Mouse (Mus musculus) midbrain, embryonic 15.5 days (tissue): ENCODE results near the gene Ei24. TPM values are rescaled to one million over a fixed set of nuclear protein-coding genes. Genes with fewer than 3 reads are reported as not detected.

Experiments
- ATAC-seq: fragments of 200-750 bp; cut with Nextera tagmentation; replicated peaks from 2 replicates; pipeline ENCODE4 v1.8.0; 2017; ENCODE audit warnings: moderate TSS enrichment
- H3K27ac ChIP-seq: fragments of 300-500 bp; sonication (generic); 2 replicates; pipeline ENCODE4 v1.5.1; 2015; ENCODE audit warnings: mild to moderate bottlenecking, inconsistent platforms
- H3K27me3 ChIP-seq: fragments of 300-500 bp; sonication (generic); replicated peaks from 2 replicates; pipeline ENCODE4 v1.6.1; 2015; ENCODE audit warnings: inconsistent platforms
- H3K36me3 ChIP-seq: fragments of 300-500 bp; sonication (generic); replicated peaks from 2 replicates; pipeline ENCODE4 v1.6.1; 2015; ENCODE audit warnings: inconsistent platforms
- H3K4me1 ChIP-seq: fragments of 300-500 bp; sonication (generic); 2 replicates; pipeline ENCODE4 v1.6.1; 2015; ENCODE audit warnings: inconsistent platforms
- H3K4me2 ChIP-seq: fragments of 300-500 bp; sonication (generic); 2 replicates; pipeline ENCODE4 v1.6.1; 2015; ENCODE audit warnings: inconsistent platforms, mild to moderate bottlenecking, moderate library complexity
- H3K4me3 ChIP-seq: fragments of 300-500 bp; sonication (generic); 2 replicates; pipeline ENCODE4 v1.5.1; 2015; ENCODE audit warnings: mild to moderate bottlenecking, inconsistent platforms
- H3K9ac ChIP-seq: fragments of 300-500 bp; sonication (generic); 2 replicates; pipeline ENCODE4 v1.6.1; 2015; ENCODE audit warnings: mild to moderate bottlenecking, inconsistent platforms
- H3K9me3 ChIP-seq: fragments of 300-500 bp; sonication (generic); 2 replicates; pipeline ENCODE4 v1.6.1; 2016; ENCODE audit warnings: inconsistent platforms
- WGBS: fragments of 180-500 bp; shearing (Covaris S2); methylation state at CpG from one replicate; pipeline ENCODE4 v1.1.7; 2015; ENCODE audit warnings: mixed read lengths; 5-methylcytosine and 5-hydroxymethylcytosine counted together
- polyA plus RNA-seq: library from polyadenylated mRNA; unstranded; fragments of >200 nt; fragmentation: Nextera tagmentation; extraction: Ambion mirVana; gene quantifications from 2 replicates; pipeline ENCODE4 v1.2.1, GENCODE M21; 2015

Gene Ei24
- polyA plus RNA-seq, 1 experiment from 2014 or later: 115 TPM

GRCm38 (mm10) chr9:36814486-36814885, 17.3 kb upstream of the Ei24 start:
- Histone ChIP-seq H3K4me2 (no peak overlapping the region), H3K9ac (no peak overlapping the region)
- WGBS: 72% methylated on average over 2 of the region's 3 CpGs

GRCm38 (mm10) chr9:36808126-36808785, 11.1 kb upstream of the Ei24 start:
- no peak for ATAC-seq
- no peaks in the 10 kb centered on the region for H3K4me1 ChIP-seq
- H3K4me2 ChIP-seq: no peak overlapping the region
- no peak overlapping the region for H3K27ac ChIP-seq
- WGBS: 85% methylated on average over 5 of the region's 5 CpGs
- no peak overlapping the region for H3K9ac ChIP-seq
- no peaks in the 10 kb centered on the region for H3K36me3 ChIP-seq
- no peak overlapping the region for H3K4me3 ChIP-seq
- no peaks in the 10 kb centered on the region for H3K27me3 ChIP-seq
- H3K9me3 ChIP-seq: no peaks in the 10 kb centered on the region

More at GRCm38 (mm10) chr9:36814486-36814885, 17.3 kb upstream of the Ei24 start:
- Histone ChIP-seq H3K27ac (no peak overlapping the region), H3K9me3 (no peaks in the 10 kb centered on the region), H3K4me1 (no peaks in the 10 kb centered on the region), H3K4me3 (no peak overlapping the region), H3K27me3 (no peaks in the 10 kb centered on the region), H3K36me3 (no peaks in the 10 kb centered on the region)
- ATAC-seq: no peak

GRCm38 (mm10) chr9:36805256-36805975, 8.2 kb upstream of the Ei24 start:
- no peak overlapping the region for H3K4me2 ChIP-seq
- no peak for ATAC-seq
- no peaks in the 10 kb centered on the region for H3K4me1 ChIP-seq
- WGBS: 93% methylated on average over 3 of the region's 3 CpGs
- H3K27me3 ChIP-seq: no peaks in the 10 kb centered on the region
- H3K27ac ChIP-seq: no peak overlapping the region
- no peak overlapping the region for H3K9ac ChIP-seq
- no peaks in the 10 kb centered on the region for H3K9me3 ChIP-seq
- no peak overlapping the region for H3K4me3 ChIP-seq
- no peaks in the 10 kb centered on the region for H3K36me3 ChIP-seq

GRCm38 (mm10) chr9:36803926-36804325, 6.7 kb upstream of the Ei24 start:
- H3K36me3 ChIP-seq: no peaks in the 10 kb centered on the region
- no peak overlapping the region for H3K27ac ChIP-seq
- H3K9ac ChIP-seq: no peak overlapping the region
- ATAC-seq: no peak
- no peak overlapping the region for H3K4me2 ChIP-seq
- no peaks in the 10 kb centered on the region for H3K9me3 ChIP-seq
- 87% methylated on average over 3 of the region's 3 CpGs for WGBS
- H3K4me3 ChIP-seq: no peak overlapping the region
- H3K27me3 ChIP-seq: no peaks in the 10 kb centered on the region
- H3K4me1 ChIP-seq: no peaks in the 10 kb centered on the region

GRCm38 (mm10) chr9:36803386-36803785, 6.2 kb upstream of the Ei24 start:
- Histone ChIP-seq H3K4me2 (no peak overlapping the region), H3K36me3 (no peaks in the 10 kb centered on the region), H3K9ac (no peak overlapping the region), H3K4me3 (no peak overlapping the region), H3K27ac (no peak overlapping the region), H3K9me3 (no peaks in the 10 kb centered on the region), H3K4me1 (no peaks in the 10 kb centered on the region), H3K27me3 (no peaks in the 10 kb centered on the region)
- ATAC-seq: no peak
- WGBS: 77% methylated on average over 6 of the region's 6 CpGs

GRCm38 (mm10) chr9:36802951-36803350, 5.8 kb upstream of the Ei24 start:
- Histone ChIP-seq H3K27ac (no peak overlapping the region), H3K4me1 (no peaks in the 10 kb centered on the region), H3K27me3 (no peaks in the 10 kb centered on the region), H3K9me3 (no peaks in the 10 kb centered on the region), H3K9ac (no peak overlapping the region), H3K4me3 (no peak overlapping the region), H3K4me2 (no peak overlapping the region), H3K36me3 (no peaks in the 10 kb centered on the region)
- 89% methylated on average over 3 of the region's 3 CpGs for WGBS
- ATAC-seq: no peak

- no peak overlapping the region for H3K4me2 ChIP-seq
- no peaks in the 10 kb centered on the region for H3K9me3 ChIP-seq
- no peaks in the 10 kb centered on the region for H3K36me3 ChIP-seq
- WGBS: 85% methylated on average over 2 of the region's 2 CpGs
- H3K4me3 ChIP-seq: no peak overlapping the region
- no peaks in the 10 kb centered on the region for H3K27me3 ChIP-seq
- no peak overlapping the region for H3K9ac ChIP-seq
- H3K27ac ChIP-seq: no peak overlapping the region
- H3K4me1 ChIP-seq: peaks cover 5% of the 10 kb centered on the region; the same call in 1 of the 2 replicates
- ATAC-seq: no peak
These were observed 4.8 kb upstream of the Ei24 start for GRCm38 (mm10) chr9:36801961-36802360.

- no peaks in the 10 kb centered on the region for H3K9me3 ChIP-seq
- no peaks in the 10 kb centered on the region for H3K27me3 ChIP-seq
- H3K4me2 ChIP-seq: peak overlapping the region; percentile 90
- ATAC-seq: no peak
- peaks cover 31% of the 10 kb centered on the region for H3K4me1 ChIP-seq
- 21% methylated on average over 5 of the region's 5 CpGs for whole genome bisulfite sequencing
- H3K9ac ChIP-seq: peak overlapping the region; percentile 98
- peak overlapping the region; percentile 82 for H3K27ac ChIP-seq
- no peaks in the 10 kb centered on the region; the same call in 1 of the 2 replicates for H3K36me3 ChIP-seq
- H3K4me3 ChIP-seq: peak overlapping the region; percentile 99
These were observed 969 bp downstream of the Ei24 start for GRCm38 (mm10) chr9:36796224-36796623.

GRCm38 (mm10) chr9:36795556-36795955, 1.6 kb downstream of the Ei24 start:
- WGBS: 97% methylated on average over 1 of the region's 1 CpGs
- no peak overlapping the region for H3K27ac ChIP-seq
- H3K4me2 ChIP-seq: 0 out of 2 replicates have a peak overlapping the region, but pooled peaks have one; percentile 90
- peaks cover 31% of the 10 kb centered on the region for H3K4me1 ChIP-seq
- H3K9me3 ChIP-seq: no peaks in the 10 kb centered on the region
- H3K4me3 ChIP-seq: no peak overlapping the region
- H3K27me3 ChIP-seq: no peaks in the 10 kb centered on the region
- H3K36me3 ChIP-seq: peaks cover 2% of the 10 kb centered on the region; the same call in 1 of the 2 replicates
- H3K9ac ChIP-seq: no peak overlapping the region; the same call in 1 of the 2 replicates
- ATAC-seq: no peak

GRCm38 (mm10) chr9:36794487-36794886, 2.7 kb downstream of the Ei24 start:
- no peak overlapping the region for H3K27ac ChIP-seq
- H3K4me3 ChIP-seq: no peak overlapping the region
- H3K4me1 ChIP-seq: peaks cover 31% of the 10 kb centered on the region
- H3K27me3 ChIP-seq: no peaks in the 10 kb centered on the region
- no peak for ATAC-seq
- WGBS: 71% methylated on average over 2 of the region's 2 CpGs
- no peak overlapping the region for H3K9ac ChIP-seq
- no peaks in the 10 kb centered on the region for H3K9me3 ChIP-seq
- no peak overlapping the region for H3K4me2 ChIP-seq
- peaks cover 11% of the 10 kb centered on the region for H3K36me3 ChIP-seq

- Histone ChIP-seq H3K4me1 (peaks cover 26% of the 10 kb centered on the region), H3K9ac (no peak overlapping the region), H3K27me3 (no peaks in the 10 kb centered on the region), H3K9me3 (no peaks in the 10 kb centered on the region), H3K36me3 (peaks cover 28% of the 10 kb centered on the region), H3K27ac (no peak overlapping the region), H3K4me2 (no peak overlapping the region), H3K4me3 (no peak overlapping the region)
- ATAC-seq: no peak
- 84% methylated on average over 3 of the region's 3 CpGs for WGBS
These were observed 5.0 kb downstream of the Ei24 start for GRCm38 (mm10) chr9:36792191-36792590.

GRCm38 (mm10) chr9:36783921-36784320, 13.3 kb downstream of the Ei24 start:
- H3K27me3 ChIP-seq: no peaks in the 10 kb centered on the region
- peaks cover 70% of the 10 kb centered on the region for H3K36me3 ChIP-seq
- H3K9me3 ChIP-seq: no peaks in the 10 kb centered on the region
- WGBS: 93% methylated on average over 2 of the region's 2 CpGs
- no peak overlapping the region for H3K4me2 ChIP-seq
- H3K9ac ChIP-seq: no peak overlapping the region
- H3K4me3 ChIP-seq: no peak overlapping the region
- H3K27ac ChIP-seq: no peak overlapping the region
- H3K4me1 ChIP-seq: no peaks in the 10 kb centered on the region
- ATAC-seq: no peak

GRCm38 (mm10) chr9:36769048-36769413, 28.2 kb downstream of the Ei24 start:
- no peaks in the 10 kb centered on the region for H3K9me3 ChIP-seq
- H3K27me3 ChIP-seq: no peaks in the 10 kb centered on the region
- no peak overlapping the region for H3K27ac ChIP-seq
- H3K9ac ChIP-seq: no peak overlapping the region
- H3K36me3 ChIP-seq: peaks cover 6% of the 10 kb centered on the region; the same call in 1 of the 2 replicates
- H3K4me2 ChIP-seq: peak overlapping the region; percentile 83
- peaks cover 17% of the 10 kb centered on the region for H3K4me1 ChIP-seq
- ATAC-seq: no peak
- peak overlapping the region; percentile 100 for H3K4me3 ChIP-seq
- 97% methylated on average over 1 of the region's 1 CpGs for WGBS
